Mouse (Mus musculus): ENCODE measurements at regions not wholly inside any gene's neighbourhood (a gene's known extent, or its start where the extent isn't known, plus 50 kb on each side); places are given as distances from the start of the nearest gene placed in this dataset.

DNA sequence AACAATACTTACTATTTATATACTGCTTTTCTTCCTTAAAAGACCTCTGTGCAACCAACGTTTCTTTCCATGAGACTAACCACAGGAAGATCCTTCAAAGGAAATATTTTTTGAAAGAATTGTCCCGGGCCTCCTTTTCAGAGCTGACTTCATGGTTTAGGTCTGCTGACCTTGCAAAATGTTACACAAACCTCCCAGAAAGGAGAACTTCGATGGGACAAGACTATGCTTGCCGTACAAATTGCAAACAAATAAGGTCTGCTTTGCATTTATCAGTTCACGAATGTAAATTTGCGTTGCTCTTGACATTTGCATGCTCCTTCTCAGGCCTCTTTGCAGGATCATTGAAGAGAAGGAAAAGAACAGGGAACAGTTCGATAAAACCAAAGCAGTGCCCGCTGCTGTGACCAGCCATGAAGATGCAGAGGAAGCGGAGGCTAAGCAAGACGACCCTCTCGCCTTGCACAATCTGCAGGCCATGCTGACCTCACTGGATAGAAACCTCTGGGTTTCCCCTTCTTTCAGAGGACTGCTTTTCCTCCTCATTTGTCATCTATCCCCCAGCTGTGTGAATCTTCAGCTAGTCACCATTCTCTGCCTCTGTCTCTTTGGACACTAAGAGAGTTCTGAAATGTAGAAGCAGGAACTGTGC, 147.2 kb downstream of the Kctd12 start:
- no peak overlapping the region for H3K4me2 ChIP-seq (ENCODE audit: low read depth)
- no peaks in the 10 kb centered on the region for H3K36me3 ChIP-seq (ENCODE audit: control insufficient read depth, insufficient read depth)
- H3K4me3 ChIP-seq: no peak overlapping the region
- H3ac ChIP-seq (ENCODE audit: control insufficient read depth, insufficient read length): no peak overlapping the region
- TF ChIP-seq SRF (IDR thresholded peaks at IDR 0.05; ENCODE audit: control insufficient read depth, insufficient read length, low read depth) (no peak), USF1 (IDR thresholded peaks at IDR 0.05; ENCODE audit: low read depth) (no peak), POLR2AphosphoS2 (IDR thresholded peaks at IDR 0.05; ENCODE audit: insufficient read length, low read depth) (no peak), TCF12 (IDR thresholded peaks at IDR 0.05; ENCODE audit: insufficient read depth, poor library complexity, severe bottlenecking) (no peak), E2F4 (IDR thresholded peaks at IDR 0.05; ENCODE audit: insufficient read depth) (no peak), CEBPB (IDR thresholded peaks at IDR 0.05; ENCODE audit: insufficient read depth, poor library complexity, severe bottlenecking) (no peak), REST (IDR thresholded peaks at IDR 0.05; ENCODE audit: insufficient read depth, insufficient read length) (no peak), TCF3 (IDR thresholded peaks at IDR 0.05; ENCODE audit: insufficient read length, low read depth) (no peak), MYOD1 (IDR thresholded peaks at IDR 0.05; ENCODE audit: control insufficient read depth in 1 of 3, insufficient read length in 2 of 3, low read depth in 2 of 3) (no peak), MYOG (IDR thresholded peaks at IDR 0.05; ENCODE audit: control insufficient read depth in 1 of 3, insufficient read depth in 1 of 3, insufficient read length in 2 of 3, low read depth in 2 of 3) (no peak), POLR2A (IDR thresholded peaks at IDR 0.05; ENCODE audit: insufficient read length, low read depth) (no peak), MAX (IDR thresholded peaks at IDR 0.05; ENCODE audit: low read depth) (no peak)
- H3K79me2 ChIP-seq (ENCODE audit: control insufficient read depth, insufficient read depth): no peaks in the 10 kb centered on the region
- H3K27me3 ChIP-seq (ENCODE audit: control insufficient read depth, insufficient read depth, insufficient read length): no peaks in the 10 kb centered on the region

DNA sequence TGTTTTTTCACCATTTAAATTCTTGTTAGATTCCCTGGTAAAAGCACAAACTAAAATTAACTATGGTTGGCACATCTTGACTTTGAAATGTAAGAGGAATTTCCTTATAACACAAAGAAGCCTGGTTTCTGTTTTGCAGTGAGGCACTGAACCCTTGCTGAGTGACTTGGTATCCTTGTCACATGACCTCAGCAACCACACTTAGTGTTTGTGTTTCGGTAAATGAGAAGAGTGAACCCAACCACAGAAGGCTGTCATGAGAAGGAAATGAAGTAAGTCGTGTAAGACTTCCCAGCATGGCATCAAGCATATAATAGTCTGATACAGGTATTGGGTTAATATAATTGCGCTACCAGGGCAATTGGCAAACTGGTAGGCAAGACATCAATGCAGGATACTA, 154.0 kb downstream of the Kctd12 start:
- H3K79me2 ChIP-seq (ENCODE audit: control insufficient read depth, insufficient read depth): no peaks in the 10 kb centered on the region
- H3K4me2 ChIP-seq (ENCODE audit: low read depth): no peak overlapping the region
- H3K4me3 ChIP-seq: no peak overlapping the region
- no peaks in the 10 kb centered on the region for H3K27me3 ChIP-seq (ENCODE audit: control insufficient read depth, insufficient read depth, insufficient read length)
- TF ChIP-seq REST (IDR thresholded peaks at IDR 0.05; ENCODE audit: insufficient read depth, insufficient read length) (no peak), CEBPB (IDR thresholded peaks at IDR 0.05; ENCODE audit: insufficient read depth, poor library complexity, severe bottlenecking) (no peak), E2F4 (IDR thresholded peaks at IDR 0.05; ENCODE audit: insufficient read depth) (no peak), USF1 (IDR thresholded peaks at IDR 0.05; ENCODE audit: low read depth) (no peak), MYOG (IDR thresholded peaks at IDR 0.05; ENCODE audit: control insufficient read depth in 1 of 3, insufficient read depth in 1 of 3, insufficient read length in 2 of 3, low read depth in 2 of 3) (no peak), TCF12 (IDR thresholded peaks at IDR 0.05; ENCODE audit: insufficient read depth, poor library complexity, severe bottlenecking) (no peak), TCF3 (IDR thresholded peaks at IDR 0.05; ENCODE audit: insufficient read length, low read depth) (no peak), MYOD1 (IDR thresholded peaks at IDR 0.05; ENCODE audit: control insufficient read depth in 1 of 3, insufficient read length in 2 of 3, low read depth in 2 of 3) (no peak), MAX (IDR thresholded peaks at IDR 0.05; ENCODE audit: low read depth) (no peak), POLR2AphosphoS2 (IDR thresholded peaks at IDR 0.05; ENCODE audit: insufficient read length, low read depth) (no peak), SRF (IDR thresholded peaks at IDR 0.05; ENCODE audit: control insufficient read depth, insufficient read length, low read depth) (no peak), POLR2A (IDR thresholded peaks at IDR 0.05; ENCODE audit: insufficient read length, low read depth) (no peak)
- H3K36me3 ChIP-seq (ENCODE audit: control insufficient read depth, insufficient read depth): no peaks in the 10 kb centered on the region
- no peak overlapping the region for H3ac ChIP-seq (ENCODE audit: control insufficient read depth, insufficient read length)

- H3K79me2 ChIP-seq (ENCODE audit: control insufficient read depth, insufficient read depth): no peaks in the 10 kb centered on the region
Measured at GRCm38 (mm10) chr14:102827756-102828384, 154.6 kb downstream of the Kctd12 start.

DNA sequence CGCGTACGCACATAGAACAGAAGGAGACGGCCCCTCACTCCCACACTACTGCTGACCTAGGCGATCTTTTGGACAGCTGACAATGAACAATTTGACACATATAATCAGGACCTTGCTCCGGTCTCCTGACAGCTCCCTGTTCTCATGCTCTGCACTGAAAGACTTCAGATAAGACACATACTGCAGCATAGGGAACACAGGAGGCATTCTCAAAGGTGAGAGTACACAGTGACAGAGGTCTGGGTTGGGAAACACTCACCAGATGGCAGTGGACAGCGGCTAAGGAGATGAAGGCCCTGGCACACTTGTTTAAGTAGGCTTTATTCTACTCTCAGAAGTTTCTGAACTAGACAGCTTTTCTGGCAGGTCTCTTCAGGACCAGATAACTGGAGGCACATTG, 156.9 kb downstream of the Kctd12 start:
- Histone ChIP-seq H3K4me2 (ENCODE audit: low read depth) (no peak overlapping the region), H3K4me3 (no peak overlapping the region), H3K27me3 (ENCODE audit: control insufficient read depth, insufficient read depth, insufficient read length) (no peaks in the 10 kb centered on the region), H3ac (ENCODE audit: control insufficient read depth, insufficient read length) (no peak overlapping the region), H3K79me2 (ENCODE audit: control insufficient read depth, insufficient read depth) (no peaks in the 10 kb centered on the region), H3K36me3 (ENCODE audit: control insufficient read depth, insufficient read depth) (no peaks in the 10 kb centered on the region)
- TF ChIP-seq CEBPB (IDR thresholded peaks at IDR 0.05; ENCODE audit: insufficient read depth, poor library complexity, severe bottlenecking) (no peak), POLR2AphosphoS2 (IDR thresholded peaks at IDR 0.05; ENCODE audit: insufficient read length, low read depth) (no peak), TCF3 (IDR thresholded peaks at IDR 0.05; ENCODE audit: insufficient read length, low read depth) (no peak), TCF12 (IDR thresholded peaks at IDR 0.05; ENCODE audit: insufficient read depth, poor library complexity, severe bottlenecking) (no peak), E2F4 (IDR thresholded peaks at IDR 0.05; ENCODE audit: insufficient read depth) (no peak), MYOG (IDR thresholded peaks at IDR 0.05; ENCODE audit: control insufficient read depth in 1 of 3, insufficient read depth in 1 of 3, insufficient read length in 2 of 3, low read depth in 2 of 3) (no peak), REST (IDR thresholded peaks at IDR 0.05; ENCODE audit: insufficient read depth, insufficient read length) (no peak), USF1 (IDR thresholded peaks at IDR 0.05; ENCODE audit: low read depth) (no peak), MYOD1 (IDR thresholded peaks at IDR 0.05; ENCODE audit: control insufficient read depth in 1 of 3, insufficient read length in 2 of 3, low read depth in 2 of 3) (no peak), POLR2A (IDR thresholded peaks at IDR 0.05; ENCODE audit: insufficient read length, low read depth) (no peak), SRF (IDR thresholded peaks at IDR 0.05; ENCODE audit: control insufficient read depth, insufficient read length, low read depth) (no peak), MAX (IDR thresholded peaks at IDR 0.05; ENCODE audit: low read depth) (no peak)

More at GRCm38 (mm10) chr14:102827756-102828384, 154.6 kb downstream of the Kctd12 start:
- TF ChIP-seq POLR2A (IDR thresholded peaks at IDR 0.05; ENCODE audit: insufficient read length, low read depth) (no peak), TCF3 (IDR thresholded peaks at IDR 0.05; ENCODE audit: insufficient read length, low read depth) (no peak), USF1 (IDR thresholded peaks at IDR 0.05; ENCODE audit: low read depth) (no peak), SRF (IDR thresholded peaks at IDR 0.05; ENCODE audit: control insufficient read depth, insufficient read length, low read depth) (no peak), TCF12 (IDR thresholded peaks at IDR 0.05; ENCODE audit: insufficient read depth, poor library complexity, severe bottlenecking) (no peak), MYOD1 (IDR thresholded peaks at IDR 0.05; ENCODE audit: control insufficient read depth in 1 of 3, insufficient read length in 2 of 3, low read depth in 2 of 3) (no peak), REST (IDR thresholded peaks at IDR 0.05; ENCODE audit: insufficient read depth, insufficient read length) (no peak), POLR2AphosphoS2 (IDR thresholded peaks at IDR 0.05; ENCODE audit: insufficient read length, low read depth) (no peak), CEBPB (IDR thresholded peaks at IDR 0.05; ENCODE audit: insufficient read depth, poor library complexity, severe bottlenecking) (no peak), MYOG (IDR thresholded peaks at IDR 0.05; ENCODE audit: control insufficient read depth in 1 of 3, insufficient read depth in 1 of 3, insufficient read length in 2 of 3, low read depth in 2 of 3) (no peak), E2F4 (IDR thresholded peaks at IDR 0.05; ENCODE audit: insufficient read depth) (no peak), MAX (IDR thresholded peaks at IDR 0.05; ENCODE audit: low read depth) (no peak)
- H3K36me3 ChIP-seq (ENCODE audit: control insufficient read depth, insufficient read depth): no peaks in the 10 kb centered on the region
- no peak overlapping the region for H3K4me2 ChIP-seq (ENCODE audit: low read depth)
- no peak overlapping the region for H3ac ChIP-seq (ENCODE audit: control insufficient read depth, insufficient read length)
- H3K27me3 ChIP-seq (ENCODE audit: control insufficient read depth, insufficient read depth, insufficient read length): no peaks in the 10 kb centered on the region
- H3K4me3 ChIP-seq: no peak overlapping the region

All from myocyte (in vitro differentiated cells).